Mouse (Mus musculus) forebrain, embryonic 16.5 days (tissue): ENCODE measurements around the gene Exoc5. TPM values are rescaled to one million over a fixed set of nuclear protein-coding genes. Genes with fewer than 3 reads are reported as not detected.

Experiments used
- ATAC-seq: fragments of 200-750 bp; cut with Nextera tagmentation; 2 replicates; pipeline ENCODE4 v1.8.0; 2017; ENCODE audit warnings: mild to moderate bottlenecking, moderate library complexity
- H3K27ac ChIP-seq: fragments of 300-500 bp; sonication (generic); 2 replicates; pipeline ENCODE4 v1.5.1; 2014; ENCODE audit warnings: low read length, control low read depth
- H3K27me3 ChIP-seq: fragments of 300-500 bp; sonication (generic); replicated peaks from 2 replicates; pipeline ENCODE4 v1.6.1; 2014; ENCODE audit warnings: low read length; ENCODE audit not compliant: control insufficient read depth, insufficient read depth
- H3K36me3 ChIP-seq: fragments of 300-500 bp; sonication (generic); 2 replicates; pipeline ENCODE4 v1.6.1; 2014; ENCODE audit not compliant: control insufficient read depth, insufficient read depth
- H3K4me1 ChIP-seq: fragments of 300-500 bp; sonication (generic); replicated peaks from 2 replicates; pipeline ENCODE4 v1.6.1; 2014; ENCODE audit warnings: low read length; ENCODE audit not compliant: control insufficient read depth, insufficient read depth
- H3K4me2 ChIP-seq: fragments of 300-500 bp; sonication (generic); 2 replicates; pipeline ENCODE4 v1.6.1; 2014; ENCODE audit warnings: mild to moderate bottlenecking, low read length, control low read depth
- H3K4me3 ChIP-seq: fragments of 300-500 bp; sonication (generic); replicated peaks from 2 replicates; pipeline ENCODE4 v1.5.1; 2014; ENCODE audit warnings: mild to moderate bottlenecking, low read length, control low read depth
- H3K9ac ChIP-seq: fragments of 300-500 bp; sonication (generic); replicated peaks from 2 replicates; pipeline ENCODE4 v1.6.1; 2014; ENCODE audit warnings: low read depth, low read length, control low read depth
- H3K9me3 ChIP-seq: fragments of 300-500 bp; sonication (generic); 2 replicates; pipeline ENCODE4 v1.6.1; 2016; ENCODE audit warnings: low read length; ENCODE audit not compliant: control insufficient read depth
- WGBS: fragments of 180-500 bp; shearing (Covaris S2); extraction: QIAGEN DNeasy Blood & Tissue Kit; methylation state at CpG from one replicate; pipeline ENCODE4 v1.1.7; 2014; 5-methylcytosine and 5-hydroxymethylcytosine counted together
- polyA plus RNA-seq: library from polyadenylated mRNA; unstranded; fragments of >200 nt; fragmentation: Nextera tagmentation; extraction: Ambion mirVana; gene quantifications from 2 replicates; pipeline ENCODE4 v1.2.1, GENCODE M21; 2015

Exoc5 gene
- polyA plus RNA-seq, 1 experiment from 2014 or later = 89.7 TPM

- Histone ChIP-seq H3K4me1 (peaks cover 10% of the 10 kb centered on the region), H3K27me3 (no peaks in the 10 kb centered on the region; the same call in 1 of the 2 replicates), H3K4me3 (no peak overlapping the region), H3K9me3 (no peaks in the 10 kb centered on the region), H3K9ac (no peak overlapping the region), H3K36me3 (no peaks in the 10 kb centered on the region), H3K4me2 (peak overlapping the region; percentile 8; the same call in 1 of the 2 replicates), H3K27ac (no peak overlapping the region)
- no peak for ATAC-seq
- 16% methylated on average over 8 of the region's 8 CpGs for WGBS
Observed at GRCm38 (mm10) chr14:48989831-48990230, 76.6 kb downstream of the Exoc5 start.

DNA sequence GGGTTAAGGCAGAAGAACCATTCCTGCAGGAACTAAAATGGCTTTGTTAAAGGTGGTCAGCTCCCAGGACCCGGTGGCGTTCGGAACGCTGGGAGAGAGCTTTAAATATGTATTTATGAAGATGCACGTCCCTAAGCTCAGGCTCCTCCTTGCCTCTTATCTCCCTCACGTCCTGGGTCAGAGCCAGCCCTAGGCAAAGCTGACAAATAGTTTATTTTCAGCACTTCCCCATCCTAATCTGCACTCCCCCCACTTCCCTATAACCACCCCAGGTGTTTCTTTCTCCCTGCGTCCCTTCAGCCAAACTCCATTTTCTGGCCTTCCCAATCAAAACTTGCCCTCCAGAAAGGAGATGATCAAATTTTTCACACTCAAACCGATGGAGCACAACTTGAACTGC lies 80.2 kb downstream of the Exoc5 start:
- WGBS = 82% methylated on average over 8 of the region's 8 CpGs
- no peak for ATAC-seq
- no peak overlapping the region for H3K27ac ChIP-seq

DNA sequence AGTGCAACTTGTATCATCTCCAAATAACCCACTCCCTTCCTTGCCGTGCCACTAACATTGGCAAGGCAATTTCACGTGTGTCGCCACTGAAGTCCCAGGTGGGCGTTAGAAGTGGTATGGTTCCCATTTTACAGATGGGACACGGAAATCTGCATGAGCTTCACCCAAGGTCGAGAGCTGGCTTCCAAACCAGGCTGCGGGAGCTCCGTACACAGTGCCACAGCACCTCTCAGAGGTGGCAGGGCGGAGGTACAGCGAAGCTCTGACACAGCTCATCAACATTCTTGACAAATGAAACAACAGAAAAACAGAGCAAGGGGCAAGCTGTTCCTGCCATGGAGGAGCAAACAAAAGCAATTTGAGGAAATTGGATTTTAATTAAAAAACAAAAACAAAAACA lies 80.8 kb downstream of the Exoc5 start:
- Histone ChIP-seq H3K4me1 (peaks cover 7% of the 10 kb centered on the region), H3K4me2 (no peak overlapping the region), H3K9me3 (no peaks in the 10 kb centered on the region), H3K4me3 (no peak overlapping the region), H3K36me3 (no peaks in the 10 kb centered on the region), H3K9ac (no peak overlapping the region), H3K27ac (no peak overlapping the region), H3K27me3 (peaks cover 2% of the 10 kb centered on the region; the same call in 1 of the 2 replicates)
- WGBS = 41% methylated on average over 10 of the region's 10 CpGs
- peak; percentile 73 for ATAC-seq

More for the DNA sequence above, 80.2 kb downstream of the Exoc5 start:
- Histone ChIP-seq H3K4me1 (peaks cover 10% of the 10 kb centered on the region), H3K27me3 (peaks cover 2% of the 10 kb centered on the region; the same call in 1 of the 2 replicates), H3K36me3 (no peaks in the 10 kb centered on the region), H3K4me3 (no peak overlapping the region), H3K9ac (no peak overlapping the region), H3K4me2 (no peak overlapping the region), H3K9me3 (no peaks in the 10 kb centered on the region)

- Histone ChIP-seq H3K4me1 (no peaks in the 10 kb centered on the region), H3K4me3 (no peak overlapping the region), H3K9ac (no peak overlapping the region), H3K4me2 (no peak overlapping the region), H3K27me3 (no peaks in the 10 kb centered on the region), H3K9me3 (no peaks in the 10 kb centered on the region), H3K36me3 (no peaks in the 10 kb centered on the region), H3K27ac (no peak overlapping the region)
- ATAC-seq = no peak
- WGBS = 44% methylated on average over 3 of the region's 3 CpGs
Observed at GRCm38 (mm10) chr14:48978971-48979388, 87.5 kb downstream of the Exoc5 start.

DNA sequence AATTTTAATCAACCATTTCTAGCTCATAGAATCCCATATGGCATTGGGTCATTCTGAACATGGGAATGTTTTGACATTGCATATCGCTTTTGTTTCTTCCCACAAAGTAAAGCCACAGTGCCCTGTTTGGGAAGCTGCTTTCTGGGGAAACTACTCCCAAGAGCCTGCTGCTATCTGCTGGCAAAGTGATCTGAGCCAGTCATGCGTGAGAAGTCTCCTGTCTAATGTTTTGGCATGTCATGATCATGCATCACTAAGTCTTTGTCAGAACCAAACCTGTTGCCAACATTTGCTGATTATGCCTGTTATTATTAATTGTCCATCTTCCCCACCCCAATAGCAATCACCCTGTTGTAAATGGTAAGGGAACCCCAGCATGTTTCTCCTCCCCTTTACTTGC lies 94.9 kb downstream of the Exoc5 start:
- H3K9me3 ChIP-seq = no peaks in the 10 kb centered on the region
- H3K27me3 ChIP-seq = no peaks in the 10 kb centered on the region
- no peaks in the 10 kb centered on the region for H3K4me1 ChIP-seq
- WGBS = 94% methylated on average over 2 of the region's 2 CpGs
- H3K4me2 ChIP-seq = no peak overlapping the region
- H3K27ac ChIP-seq = no peak overlapping the region
- H3K36me3 ChIP-seq = no peaks in the 10 kb centered on the region
- no peak overlapping the region for H3K9ac ChIP-seq
- ATAC-seq = no peak
- no peak overlapping the region for H3K4me3 ChIP-seq

DNA sequence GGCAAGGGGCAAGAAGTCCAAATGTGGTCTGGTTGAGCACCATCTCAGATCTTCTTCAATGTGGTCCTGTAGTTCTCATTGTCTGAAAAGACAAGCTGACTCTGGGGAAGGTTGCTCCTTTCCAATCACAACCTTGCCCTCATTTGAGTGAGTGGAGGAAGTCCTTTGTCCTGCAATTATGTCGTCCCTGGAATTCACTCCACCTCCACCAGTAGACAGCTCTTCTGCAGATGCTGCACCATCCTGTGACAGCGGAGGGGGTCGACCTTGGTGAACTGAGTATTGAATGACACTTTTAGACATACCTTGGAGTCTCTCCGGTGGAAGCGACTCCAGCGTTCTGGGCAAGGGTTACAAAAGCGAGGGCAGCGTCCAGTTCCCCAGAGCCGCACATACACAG lies 97.8 kb downstream of the Exoc5 start:
- Histone ChIP-seq H3K4me1 (no peaks in the 10 kb centered on the region), H3K9me3 (no peaks in the 10 kb centered on the region), H3K27ac (no peak overlapping the region), H3K9ac (no peak overlapping the region), H3K27me3 (no peaks in the 10 kb centered on the region), H3K4me2 (no peak overlapping the region), H3K36me3 (no peaks in the 10 kb centered on the region), H3K4me3 (no peak overlapping the region)
- no peak for ATAC-seq
- WGBS = 87% methylated on average over 9 of the region's 9 CpGs

Other genes starting within 250 kb of the Exoc5 start
- 24.2 and 30.8 TPM in 2 replicates for gene Ap5m1, start 556 bp downstream of the Exoc5 start, polyA plus RNA-seq
- 12.0 and 14.3 TPM in 2 replicates for gene Naa30, start 105.6 kb upstream of the Exoc5 start, polyA plus RNA-seq
- gene ccdc198, start 178.8 kb upstream of the Exoc5 start, polyA plus RNA-seq = 0.24 and 0.42 TPM in 2 replicates